ENCODE assay signal across 10 mouse cellular contexts in the genomic region with DNA sequence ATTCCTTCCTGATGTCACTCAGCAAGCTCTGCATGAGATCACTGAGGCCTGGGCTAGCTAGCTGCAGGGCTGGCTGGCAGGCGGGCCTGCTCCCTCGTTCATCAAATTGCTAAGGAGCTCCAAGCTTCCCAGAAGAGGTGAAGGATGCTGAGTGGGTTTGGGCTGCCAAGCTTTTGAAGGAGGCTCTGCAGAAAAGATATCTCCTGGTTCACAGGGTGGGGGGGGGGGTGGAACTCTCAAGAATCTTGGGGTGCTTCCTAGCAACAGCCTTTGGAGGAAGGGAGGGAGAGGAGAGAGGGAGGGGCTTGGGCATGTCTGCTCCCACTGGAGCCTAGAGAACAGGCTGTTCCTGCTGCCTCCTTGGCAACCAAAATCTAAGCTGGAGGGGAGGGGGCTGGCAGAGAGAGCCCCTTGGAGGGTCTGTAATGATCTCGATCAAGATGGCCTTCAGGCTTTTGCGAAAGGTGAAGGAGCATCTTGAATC. TPM values are rescaled to one million over a fixed set of nuclear protein-coding genes. Genes with fewer than 3 reads are reported as not detected.
DNase-seq lines count a peak whose midpoint lies in the region; ATAC-seq and TF ChIP-seq lines count a peak whose summit lies in the region.
"Had no signal": no experiment of that assay in that cellular context is flagged by ENCODE, and none has a peak within 500 bp of the region (broad histone marks: within the 10 kb centered on the region; RNA-seq: fewer than 3 reads in every experiment).

No protein-coding gene starts in this region.

- H3K36me3 ChIP-seq in forebrain, postnatal 0 days (ENCODE audit: insufficient read depth), result no peaks in the 10 kb centered on the region
- H3K36me3 ChIP-seq: embryonic facial prominence, embryonic 12.5 days had no signal

- peak overlapping the region; percentile 37; the same call in 1 of the 2 replicates for H3K9ac ChIP-seq in forebrain, postnatal 0 days
- H3K9ac ChIP-seq: embryonic facial prominence, embryonic 12.5 days had no signal

- peaks cover 18% of the 10 kb centered on the region for H3K4me1 ChIP-seq in forebrain, postnatal 0 days (ENCODE audit: insufficient read depth)
- peaks cover 15% of the 10 kb centered on the region for H3K4me1 ChIP-seq in lung, adult 2 months (ENCODE audit: control insufficient read depth, insufficient read depth, low read length)

- no peaks in the 10 kb centered on the region for H3K9me3 ChIP-seq in forebrain, postnatal 0 days (ENCODE audit: low read length)
- H3K9me3 ChIP-seq: embryonic facial prominence, embryonic 12.5 days had no signal

- no peak for DNase-seq in layer of hippocampus, adult 2 months (ENCODE audit: low spot score in 2 of 2)
- no peak for DNase-seq in layer of hippocampus, postnatal 36 days
- peak; percentile 88 for DNase-seq in forebrain, postnatal 0 days
- DNase-seq in left cerebral cortex, postnatal 4 days, result peak; percentile 73
- peak; percentile 53 for DNase-seq in right cerebral cortex, postnatal 14 days
- DNase-seq in lung, adult 2 months, result no peak
- DNase-seq in urinary bladder, adult 18-20 months (ENCODE audit: low spot score in 2 of 2), result no peak
- no peak for DNase-seq in urinary bladder, adult 2 months (ENCODE audit: low spot score)

- no peaks in the 10 kb centered on the region for H3K27me3 ChIP-seq in forebrain, postnatal 0 days (ENCODE audit: insufficient read depth, low read length)
- H3K27me3 ChIP-seq: embryonic facial prominence, embryonic 12.5 days had no signal

- peak overlapping the region; percentile 38 for H3K4me2 ChIP-seq in forebrain, postnatal 0 days (ENCODE audit: low read depth)
- H3K4me2 ChIP-seq: embryonic facial prominence, embryonic 12.5 days had no signal

- H3K4me3 ChIP-seq in layer of hippocampus, adult 2 months, result no peak overlapping the region
- H3K4me3 ChIP-seq in forebrain, postnatal 0 days (ENCODE audit: low read depth, low read length), result no peak overlapping the region
- no peak overlapping the region for H3K4me3 ChIP-seq in lung, adult 2 months (replicated peaks; ENCODE audit: extremely low read depth, low read depth, low read length)
- H3K4me3 ChIP-seq: embryonic facial prominence, embryonic 12.5 days had no signal

- no peak for TF ChIP-seq CTCF in layer of hippocampus, adult 2 months (conservative IDR thresholded peaks at IDR 0.05)
- no peak for TF ChIP-seq CTCF in forebrain, postnatal 0 days (IDR thresholded peaks at IDR 0.05; ENCODE audit: low read depth)
- TF ChIP-seq CTCF in lung, adult 2 months (IDR thresholded peaks at IDR 0.05; ENCODE audit: insufficient read depth, low read length), result no peak

- ATAC-seq in forebrain, postnatal 0 days, result peak; percentile 77

- H3K27ac ChIP-seq in layer of hippocampus, adult 2 months, result peak overlapping the region; percentile 100
- peak overlapping the region; percentile 99 for H3K27ac ChIP-seq in forebrain, postnatal 0 days (ENCODE audit: low read depth, low read length)
- H3K27ac ChIP-seq: embryonic facial prominence, embryonic 12.5 days had no signal

- no peak for TF ChIP-seq POLR2A in lung, adult 2 months (IDR thresholded peaks at IDR 0.05; ENCODE audit: borderline replicate concordance, extremely low read depth, low read depth, low read length)

- intact Hi-C loops in left cerebral cortex, postnatal 4 days (cut with DNase I), result no loop called here

- 11% methylated on average over 4 of the region's 4 CpGs for WGBS in forebrain, postnatal 0 days
- WGBS in lung, adult 2 months, result 62% methylated on average over 4 of the region's 4 CpGs

RNA-seq across cellular contexts. Expression of gene Thra, which starts 2.0 kb away (rescaled TPM):
- total RNA-seq in layer of hippocampus, adult 2 months (2021), result 1,000 to 10,000 TPM in 1 of 2 experiments, 100 to 1,000 TPM in 1; 996 to 1,082 TPM
- 100 to 1,000 TPM; 956 to 985 TPM for total RNA-seq in layer of hippocampus, postnatal 36 days (2021)
- total RNA-seq in forebrain, postnatal 0 days (2014; rRNA removed), result 1,003 and 1,159 TPM in 2 replicates
- 223 and 233 TPM in 2 replicates for polyA plus RNA-seq in forebrain, postnatal 0 days (2015; fragmentation: Nextera tagmentation; extraction: Ambion mirVana)
- 1,000 to 10,000 TPM; 1,274 to 1,289 TPM for total RNA-seq in left cerebral cortex, postnatal 4 days (2021)
- 142 and 159 TPM in 2 replicates for polyA plus RNA-seq in lung, adult 2 months (2012; rRNA removed)
- 62.2 and 88.1 TPM in 2 replicates for polyA plus RNA-seq in urinary bladder, adult 2 months (2012; rRNA removed)

RNA-seq across cellular contexts. Expression of gene Med24, which starts 9.2 kb away (rescaled TPM):
- total RNA-seq in layer of hippocampus, adult 2 months (2021), result 100 to 1,000 TPM; 146 to 148 TPM
- 100 to 1,000 TPM; 127 to 140 TPM for total RNA-seq in layer of hippocampus, postnatal 36 days (2021)
- total RNA-seq in forebrain, postnatal 0 days (2014; rRNA removed), result 54.0 and 66.5 TPM in 2 replicates
- polyA plus RNA-seq in forebrain, postnatal 0 days (2015; fragmentation: Nextera tagmentation; extraction: Ambion mirVana), result 46.4 and 49.3 TPM in 2 replicates
- total RNA-seq in left cerebral cortex, postnatal 4 days (2021), result 10 to 100 TPM; 96.8 to 99.4 TPM
- 45.0 and 55.1 TPM in 2 replicates for polyA plus RNA-seq in lung, adult 2 months (2012; rRNA removed)
- polyA plus RNA-seq in urinary bladder, adult 2 months (2012; rRNA removed), result 29.6 and 32.8 TPM in 2 replicates

RNA-seq across cellular contexts. Expression of gene Nr1d1, which starts 36.7 kb away (rescaled TPM):
- 10 to 100 TPM; 93.2 to 94.0 TPM for total RNA-seq in layer of hippocampus, adult 2 months (2021)
- 10 to 100 TPM; 59.1 to 78.4 TPM for total RNA-seq in layer of hippocampus, postnatal 36 days (2021)
- total RNA-seq in forebrain, postnatal 0 days (2014; rRNA removed), result 4.5 and 6.7 TPM in 2 replicates
- polyA plus RNA-seq in forebrain, postnatal 0 days (2015; fragmentation: Nextera tagmentation; extraction: Ambion mirVana), result 10.8 and 11.4 TPM in 2 replicates
- 10 to 100 TPM; 31.9 TPM for total RNA-seq in left cerebral cortex, postnatal 4 days (2021)
- polyA plus RNA-seq in lung, adult 2 months (2012; rRNA removed), result 213 and 329 TPM in 2 replicates
- 119 and 219 TPM in 2 replicates for polyA plus RNA-seq in urinary bladder, adult 2 months (2012; rRNA removed)

RNA-seq across cellular contexts. Expression of gene Csf3, which starts 37.4 kb away (rescaled TPM):
- total RNA-seq in layer of hippocampus, adult 2 months (2021), result not detected
- not detected for total RNA-seq in layer of hippocampus, postnatal 36 days (2021)
- total RNA-seq in forebrain, postnatal 0 days (2014; rRNA removed), result not detected in 2 replicates
- polyA plus RNA-seq in forebrain, postnatal 0 days (2015; fragmentation: Nextera tagmentation; extraction: Ambion mirVana), result not detected in 2 replicates
- not detected for total RNA-seq in left cerebral cortex, postnatal 4 days (2021)
- not detected in 2 replicates for polyA plus RNA-seq in lung, adult 2 months (2012; rRNA removed)
- 0.38 and 0.73 TPM in 2 replicates for polyA plus RNA-seq in urinary bladder, adult 2 months (2012; rRNA removed)
- total RNA-seq: heart, postnatal 36 days had no signal
- polyA plus RNA-seq: embryonic facial prominence, embryonic 12.5 days had no signal

RNA-seq across cellular contexts. Expression of gene Psmd3, which starts 56.1 kb away (rescaled TPM):
- total RNA-seq in layer of hippocampus, adult 2 months (2021), result 100 to 1,000 TPM; 123 to 125 TPM
- 100 to 1,000 TPM; 125 to 126 TPM for total RNA-seq in layer of hippocampus, postnatal 36 days (2021)
- total RNA-seq in forebrain, postnatal 0 days (2014; rRNA removed), result 83.8 and 113 TPM in 2 replicates
- polyA plus RNA-seq in forebrain, postnatal 0 days (2015; fragmentation: Nextera tagmentation; extraction: Ambion mirVana), result 183 and 202 TPM in 2 replicates
- 100 to 1,000 TPM; 131 to 145 TPM for total RNA-seq in left cerebral cortex, postnatal 4 days (2021)
- 136 and 156 TPM in 2 replicates for polyA plus RNA-seq in lung, adult 2 months (2012; rRNA removed)
- 108 and 115 TPM in 2 replicates for polyA plus RNA-seq in urinary bladder, adult 2 months (2012; rRNA removed)

Comparison
In these comparisons a context has a peak if more than half of its experiments do, and no peak if none do; other contexts are left out.
1. DNase-seq: peak in forebrain, postnatal 0 days (single experiment), left cerebral cortex, postnatal 4 days (single experiment) and right cerebral cortex, postnatal 14 days (single experiment); none in layer of hippocampus, adult 2 months (0 of 2), layer of hippocampus, postnatal 36 days (0 of 2), lung, adult 2 months (single experiment), urinary bladder, adult 18-20 months (0 of 2) and urinary bladder, adult 2 months (single experiment).